Mouse (Mus musculus) stomach, embryonic 16.5 days (tissue): Measurements from ENCODE around the gene Olfr6. TPM values are rescaled to one million over a fixed set of nuclear protein-coding genes. Genes with fewer than 3 reads are reported as not detected.

Source experiments
- ATAC-seq: fragments of 200-750 bp; cut with Nextera tagmentation; 2 replicates; pipeline ENCODE4 v1.8.0; 2017; ENCODE audit warnings: moderate number of reproducible peaks, moderate TSS enrichment; ENCODE audit not compliant: insufficient read depth, low FRiP score
- H3K27ac ChIP-seq: fragments of 300-500 bp; sonication (generic); 2 replicates; pipeline ENCODE4 v1.5.1; 2014; ENCODE audit warnings: low read length
- H3K27me3 ChIP-seq: fragments of 300-500 bp; sonication (generic); 2 replicates; pipeline ENCODE4 v1.6.1; 2014; ENCODE audit warnings: low read length, control low read depth, mixed read lengths; ENCODE audit not compliant: control insufficient read depth, insufficient read depth
- H3K36me3 ChIP-seq: fragments of 300-500 bp; sonication (generic); 2 replicates; pipeline ENCODE4 v1.6.1; 2014; ENCODE audit warnings: low read length; ENCODE audit not compliant: control insufficient read depth, insufficient read depth
- H3K4me1 ChIP-seq: fragments of 300-500 bp; sonication (generic); 2 replicates; pipeline ENCODE4 v1.6.1; 2014; ENCODE audit warnings: low read length, control low read depth, mixed read lengths; ENCODE audit not compliant: control insufficient read depth, insufficient read depth
- H3K4me2 ChIP-seq: fragments of 300-500 bp; sonication (generic); 2 replicates; pipeline ENCODE4 v1.6.1; 2014; ENCODE audit warnings: low read depth, low read length, mixed read lengths
- H3K4me3 ChIP-seq: fragments of 300-500 bp; sonication (generic); replicated peaks from 2 replicates; pipeline ENCODE4 v1.5.1; 2014; ENCODE audit warnings: mild to moderate bottlenecking, low read length
- H3K9ac ChIP-seq: fragments of 300-500 bp; sonication (generic); 2 replicates; pipeline ENCODE4 v1.6.1; 2014; ENCODE audit warnings: low read length
- H3K9me3 ChIP-seq: fragments of 300-500 bp; sonication (generic); replicated peaks from 2 replicates; pipeline ENCODE4 v1.6.1; 2016; ENCODE audit warnings: low read length, control low read depth; ENCODE audit not compliant: control insufficient read depth
- WGBS: fragments of 180-500 bp; shearing (Covaris S2); extraction: QIAGEN DNeasy Blood & Tissue Kit; methylation state at CpG from one replicate; pipeline ENCODE4 v1.1.7; 2014; 5-methylcytosine and 5-hydroxymethylcytosine counted together
- polyA plus RNA-seq: library from polyadenylated mRNA; unstranded; fragments of >200 nt; fragmentation: Nextera tagmentation; extraction: Ambion mirVana; gene quantifications from 2 replicates; pipeline ENCODE4 v1.2.1, GENCODE M21; 2015

Olfr6 gene
- polyA plus RNA-seq, 1 experiment from 2014 or later, result not detected

DNA sequence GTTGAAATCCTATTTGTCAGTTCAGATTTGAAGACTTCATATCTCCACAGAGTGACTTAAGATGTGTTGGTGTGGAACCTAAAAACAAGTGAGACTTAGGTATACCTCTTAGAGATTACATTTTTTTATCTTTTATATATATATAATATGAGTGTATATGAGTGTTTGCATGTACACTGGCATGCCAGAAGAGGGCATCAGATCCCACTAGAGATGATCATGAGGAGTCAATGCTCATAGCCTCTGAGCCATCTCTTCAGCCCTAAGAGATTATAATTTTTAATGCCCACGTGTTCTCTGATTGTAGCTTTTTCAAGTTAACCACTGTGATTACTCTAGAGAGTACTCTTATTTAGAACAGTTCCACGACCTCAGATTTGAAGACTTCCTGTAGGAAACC lies 56.1 kb downstream of the Olfr6 start, which contains the start of gene Olfr1532-ps1:
Gene Olfr1532-ps1 (plus strand): TSS at position 326 of the 400 bp plus-strand sequence.
- Histone ChIP-seq H3K4me1 (no peaks in the 10 kb centered on the region), H3K27me3 (no peaks in the 10 kb centered on the region), H3K4me3 (no peak within 1 kb of the TSS), H3K9ac (no peak within 1 kb of the TSS), H3K36me3 (no peaks in the 10 kb centered on the region), H3K27ac (no peak within 1 kb of the TSS), H3K9me3 (no peaks in the 10 kb centered on the region), H3K4me2 (no peak within 1 kb of the TSS)
- ATAC-seq, result no peak
- WGBS, result 60% methylated on average over 2 of the region's 2 CpGs

Other genes starting within 250 kb of the Olfr6 start
- not detected in 2 replicates for gene Olfr695, start 247.5 kb downstream of the Olfr6 start, polyA plus RNA-seq
- not detected in 2 replicates for gene Olfr697, start 221.5 kb downstream of the Olfr6 start, polyA plus RNA-seq
- not detected in 2 replicates for gene Olfr698, start 208.5 kb downstream of the Olfr6 start, polyA plus RNA-seq
- gene Olfr699, start 170.7 kb downstream of the Olfr6 start, polyA plus RNA-seq, result not detected in 2 replicates
- gene Olfr700, start 155.1 kb downstream of the Olfr6 start, polyA plus RNA-seq, result not detected in 2 replicates
- gene Olfr701, start 149.8 kb downstream of the Olfr6 start, polyA plus RNA-seq, result not detected in 2 replicates
- gene Olfr702, start 130.0 kb downstream of the Olfr6 start, polyA plus RNA-seq, result not detected in 2 replicates
- not detected in 2 replicates for gene Olfr703, start 120.6 kb downstream of the Olfr6 start, polyA plus RNA-seq
- gene Olfr704, start 100.8 kb downstream of the Olfr6 start, polyA plus RNA-seq, result not detected in 2 replicates
- not detected in 2 replicates for gene Olfr705, start 87.0 kb downstream of the Olfr6 start, polyA plus RNA-seq
- not detected in 2 replicates for gene Olfr706, start 75.8 kb downstream of the Olfr6 start, polyA plus RNA-seq
- gene Olfr707, start 62.7 kb downstream of the Olfr6 start, polyA plus RNA-seq, result not detected in 2 replicates
- not detected in 2 replicates for gene Olfr1532-ps1, start 55.9 kb downstream of the Olfr6 start, polyA plus RNA-seq
- not detected in 2 replicates for gene Olfr709-ps1, start 31.7 kb downstream of the Olfr6 start, polyA plus RNA-seq
- gene Olfr710, start 15.6 kb downstream of the Olfr6 start, polyA plus RNA-seq, result not detected in 2 replicates
- not detected in 2 replicates for gene Olfr711, start 11.5 kb upstream of the Olfr6 start, polyA plus RNA-seq
- gene Olfr2, start 42.1 kb upstream of the Olfr6 start, polyA plus RNA-seq, result not detected in 2 replicates
- not detected in 2 replicates for gene Olfr713, start 67.2 kb upstream of the Olfr6 start, polyA plus RNA-seq
- not detected in 2 replicates for gene Olfr714, start 107.0 kb upstream of the Olfr6 start, polyA plus RNA-seq
- not detected in 2 replicates for gene Olfr17, start 129.3 kb upstream of the Olfr6 start, polyA plus RNA-seq
- not detected in 2 replicates for gene Olfr715b, start 146.4 kb upstream of the Olfr6 start, polyA plus RNA-seq
- not detected in 2 replicates for gene Olfr715, start 167.1 kb upstream of the Olfr6 start, polyA plus RNA-seq
- not detected in 2 replicates for gene Olfr716, start 174.4 kb upstream of the Olfr6 start, polyA plus RNA-seq
- gene Nlrp14, start 203.1 kb upstream of the Olfr6 start, polyA plus RNA-seq, result not detected in 2 replicates
- gene Rbmxl2, start 245.5 kb upstream of the Olfr6 start, polyA plus RNA-seq, result not detected in 2 replicates